Mouse (Mus musculus) ES-Bruce4 (cell line): ENCODE measurements around the gene Ccdc169.

Experiments
- CTCF ChIP-seq: IDR thresholded peaks from one replicate; pipeline ENCODE4 v1.8.1; 2011; ENCODE audit warnings: low read depth, low read length
- EP300 ChIP-seq: IDR thresholded peaks from 2 replicates; pipeline ENCODE4 v1.6.1; 2011; ENCODE audit warnings: low read depth, low read length; ENCODE audit not compliant: insufficient read depth
- POLR2A ChIP-seq: IDR thresholded peaks from one replicate; pipeline ENCODE4 v1.8.1; 2011; ENCODE audit warnings: low read length; ENCODE audit not compliant: insufficient read depth

- TF ChIP-seq POLR2A (no peak), CTCF (no peak), EP300 (no peak)
Measured at GRCm38 (mm10) chr3:55098014-55098413, 39.1 kb upstream of the Ccdc169 start.
